Mouse (Mus musculus): Measurements from ENCODE around the gene 4930595D18Rik. TPM values are rescaled to one million over a fixed set of nuclear protein-coding genes. Genes with fewer than 3 reads are reported as not detected.

Gene 4930595D18Rik
- polyA plus RNA-seq (2012; ENCODE audit: insufficient read depth, low replicate concordance) = not detected in 2 replicates

DNA sequence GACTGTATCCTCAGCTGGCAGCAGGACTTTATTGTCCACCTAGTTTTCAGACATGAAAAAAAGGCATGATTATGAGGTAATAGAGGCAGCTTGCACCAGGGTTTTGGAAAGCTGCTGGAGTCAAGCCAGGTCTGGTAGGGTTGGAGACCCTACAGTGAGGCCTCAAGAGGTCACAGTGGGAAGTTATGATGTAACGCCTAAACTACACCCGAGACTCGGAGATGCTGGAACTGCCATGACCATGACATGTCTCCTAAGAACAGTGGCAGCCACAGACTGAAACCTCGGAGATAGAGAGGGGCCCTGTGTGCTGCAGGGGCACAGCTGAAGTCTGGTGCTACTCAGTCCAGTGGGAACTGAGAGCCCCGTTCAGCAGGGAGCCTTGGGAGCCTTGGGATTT lies at the start of gene 4930595D18Rik:
Gene 4930595D18Rik, minus strand, starts transcription at position 16 of the 400 bp plus-strand sequence.
- H3K36me3 ChIP-seq (replicated peaks; ENCODE audit: low read length) = peaks cover 44% of the 10 kb centered on the region
- H3K9me3 ChIP-seq = no peaks in the 10 kb centered on the region
- H3K4me3 ChIP-seq (replicated peaks) = peak within 1 kb of the TSS; percentile 44
- peaks cover 95% of the 10 kb centered on the region for H3K4me1 ChIP-seq
- no peak for TF ChIP-seq FLI1 (IDR thresholded peaks at IDR 0.05; ENCODE audit: low read length)
- TF ChIP-seq GATA1 (IDR thresholded peaks at IDR 0.05; ENCODE audit: borderline replicate concordance, low read length) = no peak
- no peaks in the 10 kb centered on the region for H3K27me3 ChIP-seq (replicated peaks)

DNA sequence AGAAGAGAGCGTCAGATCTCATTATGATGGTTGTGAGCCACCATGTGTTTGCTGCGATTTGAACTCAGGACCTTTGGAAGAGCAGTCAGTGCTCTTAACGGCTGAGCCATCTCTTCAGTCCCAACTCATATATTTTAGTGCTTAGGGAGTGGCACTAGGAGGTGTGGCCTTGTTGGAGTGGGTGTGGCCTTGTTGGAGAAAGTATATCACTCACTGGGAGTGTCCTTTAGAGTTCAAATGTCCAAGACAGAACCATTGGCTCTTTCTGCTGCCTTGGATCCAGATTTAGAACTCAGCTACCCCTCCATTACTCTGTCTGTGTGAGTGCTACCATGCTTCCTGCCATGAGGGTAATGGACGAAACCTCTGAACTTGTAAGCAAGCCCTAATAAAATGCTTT lies 49.5 kb upstream of the 4930595D18Rik start:
- no peak overlapping the region for H3K4me3 ChIP-seq (replicated peaks)
- no peaks in the 10 kb centered on the region for H3K9me3 ChIP-seq
- TF ChIP-seq FLI1 (IDR thresholded peaks at IDR 0.05; ENCODE audit: low read length) (no peak), GATA1 (IDR thresholded peaks at IDR 0.05; ENCODE audit: borderline replicate concordance, low read length) (no peak)
- H3K27me3 ChIP-seq (replicated peaks) = no peaks in the 10 kb centered on the region
- H3K36me3 ChIP-seq (replicated peaks; ENCODE audit: low read length) = peaks cover 79% of the 10 kb centered on the region
- H3K4me1 ChIP-seq = peaks cover 22% of the 10 kb centered on the region

DNA sequence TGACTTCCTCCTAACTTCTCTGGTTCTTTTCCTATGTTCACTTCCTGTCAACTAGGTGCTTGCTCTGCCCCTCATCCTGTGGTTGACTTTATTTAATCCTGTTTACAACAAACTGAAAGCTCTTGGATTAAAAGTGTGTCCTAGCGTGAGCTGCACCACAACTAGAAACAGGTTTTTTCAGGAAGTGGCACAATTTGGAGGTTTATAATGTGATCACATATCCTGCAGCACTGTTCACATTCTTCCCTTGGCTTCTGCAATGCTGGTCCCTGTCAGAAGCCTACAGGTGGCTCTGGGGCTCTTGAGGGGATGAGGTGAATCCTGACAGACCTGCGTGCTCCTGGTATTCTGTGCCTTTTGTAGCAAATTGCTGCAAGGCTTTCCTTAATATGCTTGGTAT lies 46.5 kb upstream of the 4930595D18Rik start:
- Histone ChIP-seq H3K4me1 (peaks cover 44% of the 10 kb centered on the region), H3K4me3 (replicated peaks) (no peak overlapping the region), H3K36me3 (replicated peaks; ENCODE audit: low read length) (peaks cover 73% of the 10 kb centered on the region), H3K9me3 (no peaks in the 10 kb centered on the region), H3K27me3 (replicated peaks) (no peaks in the 10 kb centered on the region)
- TF ChIP-seq FLI1 (IDR thresholded peaks at IDR 0.05; ENCODE audit: low read length) (no peak), GATA1 (IDR thresholded peaks at IDR 0.05; ENCODE audit: borderline replicate concordance, low read length) (no peak)

DNA sequence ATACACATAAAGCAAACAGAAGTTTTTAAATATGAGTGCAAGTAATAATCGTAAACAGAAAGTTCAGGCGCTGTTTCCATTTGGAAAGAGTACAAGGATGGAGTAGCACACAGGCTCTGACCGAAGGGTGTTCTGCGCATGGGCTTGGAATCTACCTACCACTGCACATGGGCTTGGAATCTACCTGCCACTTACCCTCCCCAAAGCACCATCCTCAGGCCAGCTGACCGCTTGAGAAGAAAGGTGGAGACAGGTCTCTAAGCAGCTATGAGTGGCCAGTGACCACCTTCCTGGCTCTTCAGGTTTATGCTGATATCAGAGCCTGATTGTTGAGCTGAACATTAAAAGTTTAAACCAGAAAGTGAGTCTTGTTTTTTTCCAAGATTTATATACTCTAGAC lies 44.2 kb upstream of the 4930595D18Rik start:
- TF ChIP-seq FLI1 (IDR thresholded peaks at IDR 0.05; ENCODE audit: low read length) = no peak
- TF ChIP-seq GATA1 (IDR thresholded peaks at IDR 0.05; ENCODE audit: borderline replicate concordance, low read length) = no peak
- Histone ChIP-seq H3K4me1 (peaks cover 64% of the 10 kb centered on the region), H3K4me3 (replicated peaks) (no peak overlapping the region), H3K36me3 (replicated peaks; ENCODE audit: low read length) (peaks cover 71% of the 10 kb centered on the region), H3K27me3 (replicated peaks) (no peaks in the 10 kb centered on the region), H3K9me3 (no peaks in the 10 kb centered on the region)

DNA sequence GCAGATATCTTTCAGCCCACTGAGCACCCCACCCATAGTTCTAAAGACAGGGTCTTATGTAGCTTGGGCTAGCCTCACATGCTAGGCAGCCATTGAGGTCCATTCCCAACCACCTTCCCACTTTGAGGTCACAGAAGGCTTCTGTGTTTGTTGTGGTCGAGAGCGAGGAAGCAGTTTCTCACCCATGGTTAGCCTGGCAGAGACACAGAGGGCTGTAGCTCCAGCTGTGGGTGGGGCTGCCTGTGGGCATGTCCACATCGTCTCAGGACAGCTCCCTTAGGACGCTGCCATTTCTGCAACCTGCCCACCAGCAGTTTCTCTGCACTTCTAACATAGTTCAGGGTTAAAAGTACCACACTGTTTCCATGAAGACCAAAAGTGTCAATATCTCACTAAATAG lies 43.1 kb upstream of the 4930595D18Rik start:
- Histone ChIP-seq H3K36me3 (replicated peaks; ENCODE audit: low read length) (peaks cover 75% of the 10 kb centered on the region), H3K27me3 (replicated peaks) (no peaks in the 10 kb centered on the region), H3K9me3 (peaks cover 6% of the 10 kb centered on the region), H3K4me1 (peaks cover 68% of the 10 kb centered on the region), H3K4me3 (replicated peaks) (no peak overlapping the region)
- TF ChIP-seq GATA1 (IDR thresholded peaks at IDR 0.05; ENCODE audit: borderline replicate concordance, low read length) = no peak
- TF ChIP-seq FLI1 (IDR thresholded peaks at IDR 0.05; ENCODE audit: low read length) = no peak

- Histone ChIP-seq H3K9me3 (peaks cover 21% of the 10 kb centered on the region), H3K4me3 (replicated peaks) (no peak overlapping the region), H3K4me1 (peaks cover 56% of the 10 kb centered on the region), H3K36me3 (replicated peaks; ENCODE audit: low read length) (peaks cover 77% of the 10 kb centered on the region), H3K27me3 (replicated peaks) (no peaks in the 10 kb centered on the region)
- TF ChIP-seq FLI1 (IDR thresholded peaks at IDR 0.05; ENCODE audit: low read length) (no peak), GATA1 (IDR thresholded peaks at IDR 0.05; ENCODE audit: borderline replicate concordance, low read length) (no peak)
Observed at GRCm38 (mm10) chr12:111225197-111225780, 41.0 kb upstream of the 4930595D18Rik start.

DNA sequence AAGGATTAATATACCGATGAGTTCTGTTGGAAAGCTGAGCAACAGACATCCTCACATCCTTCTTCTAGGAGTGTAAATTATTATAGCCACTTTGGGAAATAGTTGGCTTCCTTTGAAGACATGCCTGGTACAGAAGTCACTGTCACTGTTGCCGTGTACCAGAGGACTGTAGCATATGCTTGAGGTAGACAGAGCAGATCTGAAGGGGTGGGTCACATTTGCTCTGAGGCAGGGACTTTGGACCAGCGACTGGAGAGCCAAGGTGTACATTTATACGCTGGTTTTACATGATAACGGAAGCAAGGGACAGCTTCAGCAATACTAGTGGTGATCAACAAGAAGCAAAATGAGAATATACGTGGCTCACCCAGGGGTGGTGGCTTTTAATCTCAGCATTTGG lies 34.6 kb upstream of the 4930595D18Rik start:
- Histone ChIP-seq H3K27me3 (replicated peaks) (no peaks in the 10 kb centered on the region), H3K4me3 (replicated peaks) (no peak overlapping the region), H3K36me3 (replicated peaks; ENCODE audit: low read length) (peaks cover 77% of the 10 kb centered on the region), H3K4me1 (peaks cover 13% of the 10 kb centered on the region), H3K9me3 (peaks cover 27% of the 10 kb centered on the region)
- TF ChIP-seq FLI1 (IDR thresholded peaks at IDR 0.05; ENCODE audit: low read length) = no peak
- no peak for TF ChIP-seq GATA1 (IDR thresholded peaks at IDR 0.05; ENCODE audit: borderline replicate concordance, low read length)

- H3K4me1 ChIP-seq = peaks cover 44% of the 10 kb centered on the region
- no peaks in the 10 kb centered on the region for H3K27me3 ChIP-seq (replicated peaks)
- H3K36me3 ChIP-seq (replicated peaks; ENCODE audit: low read length) = peaks cover 29% of the 10 kb centered on the region
- TF ChIP-seq FLI1 (IDR thresholded peaks at IDR 0.05; ENCODE audit: low read length) = no peak
- TF ChIP-seq GATA1 (IDR thresholded peaks at IDR 0.05; ENCODE audit: borderline replicate concordance, low read length) = no peak
- no peak overlapping the region for H3K4me3 ChIP-seq (replicated peaks)
- no peaks in the 10 kb centered on the region for H3K9me3 ChIP-seq
Observed at GRCm38 (mm10) chr12:111211729-111212128, 27.4 kb upstream of the 4930595D18Rik start.

DNA sequence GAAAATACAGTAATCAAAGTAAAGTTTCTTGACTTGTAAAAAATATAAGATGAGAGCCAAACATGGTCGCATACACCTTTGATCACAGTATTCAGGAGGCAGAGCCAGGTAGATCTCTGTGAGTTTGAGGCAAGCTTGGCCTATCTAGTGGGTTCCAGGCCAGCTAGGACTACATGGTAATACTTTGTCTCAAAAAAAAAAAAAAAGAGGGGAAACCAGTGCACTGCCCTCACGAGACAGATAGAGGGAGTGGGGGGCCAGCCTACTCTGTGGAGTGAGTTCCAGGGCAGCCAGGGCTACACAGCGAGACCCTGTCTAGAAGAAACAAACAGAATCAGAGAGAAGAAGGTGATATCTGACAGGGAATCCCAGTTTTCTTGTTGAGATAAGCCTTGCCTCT lies 23.4 kb upstream of the 4930595D18Rik start:
- Histone ChIP-seq H3K27me3 (replicated peaks) (no peaks in the 10 kb centered on the region), H3K36me3 (replicated peaks; ENCODE audit: low read length) (peaks cover 22% of the 10 kb centered on the region), H3K4me3 (replicated peaks) (no peak overlapping the region), H3K4me1 (peaks cover 53% of the 10 kb centered on the region), H3K9me3 (no peaks in the 10 kb centered on the region)
- TF ChIP-seq GATA1 (IDR thresholded peaks at IDR 0.05; ENCODE audit: borderline replicate concordance, low read length) (no peak), FLI1 (IDR thresholded peaks at IDR 0.05; ENCODE audit: low read length) (no peak)

DNA sequence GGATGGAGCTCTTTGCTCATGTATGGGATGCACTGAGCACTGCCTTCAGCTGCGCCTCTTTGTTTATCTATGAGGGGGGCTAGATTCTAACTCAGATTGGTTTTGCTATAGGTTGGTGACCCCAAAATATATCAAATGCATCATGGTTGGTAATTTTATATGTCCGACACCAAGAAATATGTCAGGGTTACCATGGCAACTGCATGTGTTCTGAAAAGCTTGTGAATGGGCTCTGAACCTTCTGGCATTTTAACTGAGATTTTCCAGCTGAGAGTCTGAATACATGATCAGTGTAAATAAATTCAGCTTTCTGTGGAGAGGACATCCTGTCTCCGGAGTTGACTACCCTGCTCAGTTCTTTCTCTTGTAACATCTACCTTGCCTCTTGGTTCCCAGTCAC lies 19.7 kb upstream of the 4930595D18Rik start:
- Histone ChIP-seq H3K9me3 (no peaks in the 10 kb centered on the region), H3K4me1 (peaks cover 63% of the 10 kb centered on the region), H3K4me3 (replicated peaks) (no peak overlapping the region), H3K36me3 (replicated peaks; ENCODE audit: low read length) (peaks cover 49% of the 10 kb centered on the region), H3K27me3 (replicated peaks) (no peaks in the 10 kb centered on the region)
- TF ChIP-seq GATA1 (IDR thresholded peaks at IDR 0.05; ENCODE audit: borderline replicate concordance, low read length) = no peak
- no peak for TF ChIP-seq FLI1 (IDR thresholded peaks at IDR 0.05; ENCODE audit: low read length)

Measured in megakaryocyte, embryonic 14.5 days (primary cell).